ENCODE assay signal across 8 mouse cellular contexts in the genomic region with DNA sequence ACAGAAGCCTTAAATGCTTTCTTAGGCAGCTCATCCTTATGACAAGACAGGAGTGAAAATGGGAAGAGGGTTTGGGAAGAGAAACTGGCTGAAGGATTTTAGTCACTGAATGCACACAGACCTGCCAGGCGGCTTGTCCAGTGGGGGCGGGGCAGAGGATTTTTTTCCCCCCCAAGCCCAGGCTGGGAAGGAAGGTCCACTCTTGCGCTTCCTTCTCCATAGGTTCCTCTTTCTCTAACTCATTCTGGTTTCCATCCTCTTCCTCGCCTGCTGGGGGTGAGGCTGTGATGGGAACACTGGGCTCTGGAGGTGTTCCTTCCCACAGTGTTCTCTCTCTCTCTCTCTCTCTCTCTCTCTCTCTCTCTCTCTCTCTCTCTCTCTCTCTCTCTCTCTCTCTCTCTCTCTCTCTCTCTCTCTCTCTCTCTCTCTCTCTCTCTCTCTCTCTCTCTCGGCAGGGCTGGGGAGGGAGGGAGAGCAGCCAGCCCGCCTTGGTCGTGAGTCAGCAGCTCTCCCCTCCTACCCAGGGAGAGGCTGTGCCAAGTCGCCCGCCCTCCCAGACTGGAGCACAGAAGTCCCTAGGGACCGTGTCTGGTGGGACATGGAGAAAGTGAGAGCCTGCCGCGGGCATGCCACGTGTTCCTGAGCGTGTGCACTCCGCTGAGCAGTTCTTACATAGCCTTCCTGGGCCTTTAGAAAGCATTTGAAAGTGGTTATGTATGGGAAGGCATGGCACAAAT.
A peak's percentile ranks its signal among the peaks of the same experiment; 100 is the strongest.
DNase-seq lines count a peak whose midpoint lies in the region; ATAC-seq lines count a peak whose summit lies in the region.

No protein-coding gene starts in this region.

- peaks cover 10% of the 10 kb centered on the region for H3K4me1 ChIP-seq in hindbrain, embryonic 15.5 days (replicated peaks)
- H3K4me1 ChIP-seq in lung, embryonic 16.5 days (replicated peaks; ENCODE audit: control insufficient read depth, insufficient read depth, low read length) = 0 out of 2 replicates have a peak, but pooled peaks cover 8% of the 10 kb centered on the region

- no peak overlapping the region for H3K9ac ChIP-seq in hindbrain, embryonic 15.5 days
- peak overlapping the region; percentile 47 for H3K9ac ChIP-seq in lung, embryonic 16.5 days (ENCODE audit: low read length)

- no peaks in the 10 kb centered on the region for H3K36me3 ChIP-seq in hindbrain, embryonic 15.5 days
- H3K36me3 ChIP-seq in lung, embryonic 16.5 days (ENCODE audit: control insufficient read depth, insufficient read depth, low read length) = no peaks in the 10 kb centered on the region

- H3K9me3 ChIP-seq in hindbrain, embryonic 15.5 days = no peaks in the 10 kb centered on the region
- H3K9me3 ChIP-seq in lung, embryonic 16.5 days (ENCODE audit: control insufficient read depth, low read length) = no peaks in the 10 kb centered on the region

- peak overlapping the region; percentile 48 for H3K4me2 ChIP-seq in hindbrain, embryonic 15.5 days
- H3K4me2 ChIP-seq in lung, embryonic 16.5 days (ENCODE audit: low read depth, low read length) = peak overlapping the region; percentile 45

- peak overlapping the region; percentile 8 for H3K4me3 ChIP-seq in hindbrain, embryonic 15.5 days
- peak overlapping the region; percentile 9 for H3K4me3 ChIP-seq in lung, embryonic 16.5 days (ENCODE audit: low read length)

- 0 out of 2 replicates have a peak overlapping the region, but pooled peaks have one; percentile 12 for H3K27ac ChIP-seq in hindbrain, embryonic 15.5 days (replicated peaks)
- H3K27ac ChIP-seq in lung, embryonic 16.5 days (ENCODE audit: low read length) = peak overlapping the region; percentile 55

- peak; percentile 86 for DNase-seq in adrenal gland, adult 2 months
- peak; percentile 69 for DNase-seq in embryo, embryonic 10 days (ENCODE audit: low spot score)
- DNase-seq in gastrocnemius, postnatal 10 days = peak; percentile 70
- peak; percentile 62 to 71 for DNase-seq in layer of hippocampus, postnatal 36 days
- DNase-seq in ovary, postnatal 14 days (ENCODE audit: low spot score) = peak; percentile 52

- WGBS in hindbrain, embryonic 15.5 days = 8% methylated on average over 14 of the region's 15 CpGs
- 8% methylated on average over 14 of the region's 15 CpGs for WGBS in lung, embryonic 16.5 days

- no peaks in the 10 kb centered on the region for H3K27me3 ChIP-seq in hindbrain, embryonic 15.5 days
- no peaks in the 10 kb centered on the region for H3K27me3 ChIP-seq in lung, embryonic 16.5 days (ENCODE audit: control insufficient read depth, insufficient read depth, low read depth, low read length)

- peak; percentile 79 for ATAC-seq in hindbrain, embryonic 15.5 days (ENCODE audit: low FRiP score, low read depth)
- peak; percentile 97 for ATAC-seq in lung, embryonic 16.5 days (ENCODE audit: low read depth)
- no peak for ATAC-seq in erythroid progenitor cell, adult 5-6 weeks (replicated peaks; ENCODE audit: low FRiP score, poor library complexity, severe bottlenecking)
